Mouse (Mus musculus) gonadal fat pad, adult 2 months (tissue): ENCODE data around the gene Serpinb6a. TPM values are rescaled to one million over a fixed set of nuclear protein-coding genes. Genes with fewer than 3 reads are reported as not detected.

Experiments
- DNase-seq: peaks from one replicate; pipeline ENCODE4 v3.0.0-alpha.2; 2012; ENCODE audit warnings: low read depth
- polyA plus RNA-seq: library from polyadenylated mRNA; depleted of rRNA; stranded (reverse); fragments of >200 nt; gene quantifications from 2 replicates; pipeline ENCODE4 v1.2.3, GENCODE M21; 2012; rRNA removed

Serpinb6a gene
- polyA plus RNA-seq, 1 experiment, result 57.2 TPM

- DNase-seq, result peak; percentile 86
Observed at GRCm38 (mm10) chr13:33906821-33907220, 95.8 kb downstream of the Serpinb6a start.

- DNase-seq, result no peak
Observed at GRCm38 (mm10) chr13:33905176-33905954, 97.2 kb downstream of the Serpinb6a start, which contains the start of gene Serpinb6c. TSS of gene Serpinb6c (minus strand) at chr13:33905708.

DNA sequence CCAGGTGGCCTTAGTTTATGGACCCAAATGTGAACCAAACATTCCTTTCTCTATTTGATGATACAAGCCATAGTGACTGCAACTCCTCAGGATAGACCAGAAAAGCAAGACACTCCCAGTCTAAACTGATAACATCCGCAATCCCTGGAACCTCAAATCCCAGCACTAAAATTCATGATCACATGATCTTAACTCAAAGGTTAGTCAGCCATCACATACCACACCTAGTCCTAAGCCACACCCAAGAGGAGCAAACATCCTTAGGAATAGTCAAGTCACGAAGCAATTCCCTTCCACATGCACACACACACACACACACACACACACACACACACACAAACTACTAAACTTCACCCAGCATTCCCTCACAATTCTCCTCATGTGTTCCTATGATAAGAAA, 99.3 kb downstream of the Serpinb6a start:
- DNase-seq, result no peak

- DNase-seq, result no peak
Observed at GRCm38 (mm10) chr13:33894207-33894606, 108.4 kb downstream of the Serpinb6a start.

Other genes starting within 250 kb of the Serpinb6a start
- not detected in 2 replicates for gene Serpinb6e, start 159.4 kb downstream of the Serpinb6a start, polyA plus RNA-seq
- gene Serpinb6c, start 97.1 kb downstream of the Serpinb6a start, polyA plus RNA-seq, result 0.20 TPM in 1 of 2 replicates, not detected in the other
- gene Nqo2, start 38.1 kb downstream of the Serpinb6a start, polyA plus RNA-seq, result 7.1 and 9.4 TPM in 2 replicates
- gene Ripk1, start 431 bp downstream of the Serpinb6a start, polyA plus RNA-seq, result 8.2 and 12.3 TPM in 2 replicates
- 56.5 and 58.3 TPM in 2 replicates for gene Bphl, start 34.8 kb upstream of the Serpinb6a start, polyA plus RNA-seq
- gene Tubb2a, start 75.2 kb upstream of the Serpinb6a start, polyA plus RNA-seq, result 179 and 400 TPM in 2 replicates
- 61.4 and 74.7 TPM in 2 replicates for gene Tubb2b, start 127.7 kb upstream of the Serpinb6a start, polyA plus RNA-seq
- 85.1 and 95.6 TPM in 2 replicates for gene Psmg4, start 160.2 kb upstream of the Serpinb6a start, polyA plus RNA-seq